Mouse (Mus musculus): ENCODE measurements around the gene Elf4. TPM values are rescaled to one million over a fixed set of nuclear protein-coding genes. Genes with fewer than 3 reads are reported as not detected.
A peak's percentile ranks its signal among the peaks of the same experiment; 100 is the strongest.

Elf4 gene
- polyA plus RNA-seq (2012; ENCODE audit: insufficient read depth, insufficient read length, missing spikeins) = 46.8 and 49.2 TPM in 2 replicates

DNA sequence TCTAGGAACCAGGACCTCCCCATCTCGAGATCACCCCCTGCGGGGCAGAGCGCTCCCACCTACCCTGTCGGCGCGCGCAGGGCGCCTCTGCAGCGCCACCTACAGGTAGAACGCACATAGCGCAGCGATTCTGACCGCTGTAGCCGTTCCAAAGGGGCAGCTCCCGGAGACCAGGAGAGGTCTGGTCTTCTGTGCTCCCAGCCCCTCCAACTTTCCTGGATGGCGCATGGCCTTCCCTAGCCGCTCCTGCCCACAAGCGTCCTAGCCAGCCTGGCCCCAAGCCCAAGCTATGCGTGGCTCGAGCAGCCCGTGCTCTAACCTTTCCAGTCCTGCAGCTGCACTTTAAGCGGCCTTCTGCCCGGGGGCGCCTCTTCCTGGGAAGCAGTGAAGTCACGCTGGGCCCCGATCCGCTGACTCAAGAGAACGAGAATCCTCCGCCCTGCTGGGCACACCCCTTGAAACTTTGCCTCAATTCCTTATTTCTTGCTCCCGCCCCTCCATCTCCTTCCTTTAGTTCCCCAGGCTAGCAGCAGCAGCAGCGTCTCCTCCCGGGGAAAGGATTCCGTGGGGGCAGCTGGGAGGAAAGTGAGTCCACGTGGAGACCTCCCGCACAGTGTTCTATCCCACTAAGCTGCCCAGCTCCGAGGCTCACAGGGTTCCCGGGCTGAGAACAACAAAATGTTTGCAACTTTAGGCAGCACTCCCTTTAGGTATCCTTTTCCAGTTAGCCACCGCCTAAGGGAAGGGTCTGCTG lies at the start of gene Elf4:
Elf4 (minus strand) TSS at position 379 of the 754 bp plus-strand sequence.
- Histone ChIP-seq H3K4me1 (ENCODE audit: control insufficient read depth, insufficient read depth, low read length) (peaks cover 10% of the 10 kb centered on the region), H3K4me3 (ENCODE audit: insufficient read depth, low read length) (peak within 1 kb of the TSS; percentile 76), H3K27ac (ENCODE audit: insufficient read depth, low read depth, low read length) (peak within 1 kb of the TSS; percentile 83)
- TF ChIP-seq POLR2A (IDR thresholded peaks at IDR 0.05; ENCODE audit: borderline replicate concordance, low read depth, low read length) (no peak), CTCF (IDR thresholded peaks at IDR 0.05; ENCODE audit: low read depth, low read length) (peak; percentile 71)

DNA sequence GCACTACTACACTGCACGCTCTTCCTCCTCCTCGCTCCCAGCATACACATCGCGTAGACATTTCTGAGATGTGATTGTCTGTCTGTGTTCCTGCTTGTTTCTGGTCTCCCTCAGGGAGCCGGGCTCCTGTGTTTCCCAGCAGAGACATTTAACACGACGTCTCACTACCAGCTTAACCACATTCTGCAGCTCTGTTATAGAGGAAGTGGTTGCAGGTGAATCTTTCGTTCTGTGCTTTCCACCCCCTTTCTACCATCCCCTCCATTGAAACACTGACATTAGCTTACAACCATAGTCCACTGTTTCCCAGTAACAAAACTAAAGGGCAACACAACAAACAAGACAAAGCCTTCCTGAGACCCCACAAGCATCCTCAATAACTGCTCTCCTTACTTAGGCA lies 30.8 kb upstream of the Elf4 start:
- TF ChIP-seq CTCF (IDR thresholded peaks at IDR 0.05; ENCODE audit: low read depth, low read length) = no peak
- no peak for TF ChIP-seq POLR2A (IDR thresholded peaks at IDR 0.05; ENCODE audit: borderline replicate concordance, low read depth, low read length)
- no peak overlapping the region for H3K27ac ChIP-seq (ENCODE audit: insufficient read depth, low read depth, low read length)
- H3K4me3 ChIP-seq (ENCODE audit: insufficient read depth, low read length) = no peak overlapping the region
- peaks cover 12% of the 10 kb centered on the region for H3K4me1 ChIP-seq (ENCODE audit: control insufficient read depth, insufficient read depth, low read length)

DNA sequence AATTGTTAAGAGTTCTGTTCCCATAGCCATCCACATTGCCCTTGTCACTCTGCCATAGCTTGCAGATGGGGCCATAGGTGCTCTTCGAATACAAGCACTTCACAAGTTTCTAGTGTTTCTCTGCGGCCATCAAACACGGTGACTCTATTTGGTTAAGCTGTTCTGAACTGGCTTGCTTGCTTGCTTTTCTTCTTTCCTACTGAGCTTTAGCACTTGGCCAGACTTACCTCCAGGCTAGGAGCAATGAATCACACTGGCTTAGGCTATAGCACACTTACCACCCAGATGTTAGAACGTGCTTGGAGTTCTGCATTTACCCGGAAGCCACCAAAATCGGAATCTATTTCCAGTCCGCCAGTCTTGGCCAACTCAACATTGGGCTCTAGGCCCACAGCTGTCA lies 18.8 kb upstream of the Elf4 start:
- Histone ChIP-seq H3K27ac (ENCODE audit: insufficient read depth, low read depth, low read length) (no peak overlapping the region), H3K4me1 (ENCODE audit: control insufficient read depth, insufficient read depth, low read length) (peaks cover 9% of the 10 kb centered on the region), H3K4me3 (ENCODE audit: insufficient read depth, low read length) (no peak overlapping the region)
- TF ChIP-seq POLR2A (IDR thresholded peaks at IDR 0.05; ENCODE audit: borderline replicate concordance, low read depth, low read length) (no peak), CTCF (IDR thresholded peaks at IDR 0.05; ENCODE audit: low read depth, low read length) (no peak)

DNA sequence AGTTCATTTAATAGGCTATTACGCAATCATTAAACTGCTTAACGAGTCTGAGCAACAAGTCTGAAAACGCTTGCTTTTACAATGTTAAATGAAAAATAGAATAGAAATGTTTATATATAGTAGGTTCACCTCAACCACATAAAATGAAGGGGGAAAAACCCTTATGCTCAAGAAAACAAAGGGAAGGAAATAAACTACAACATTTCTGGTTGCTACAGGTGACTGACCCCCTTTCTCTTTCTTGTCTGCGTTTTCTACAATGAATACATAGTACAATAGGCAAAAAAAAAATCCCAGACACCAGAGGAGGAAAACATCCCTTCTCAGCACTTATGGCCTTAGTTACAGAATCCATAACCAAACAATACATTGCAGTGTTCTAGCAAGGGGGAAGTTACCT lies 18.2 kb upstream of the Elf4 start:
- H3K4me1 ChIP-seq (ENCODE audit: control insufficient read depth, insufficient read depth, low read length) = peaks cover 9% of the 10 kb centered on the region
- H3K27ac ChIP-seq (ENCODE audit: insufficient read depth, low read depth, low read length) = no peak overlapping the region
- TF ChIP-seq POLR2A (IDR thresholded peaks at IDR 0.05; ENCODE audit: borderline replicate concordance, low read depth, low read length) (no peak), CTCF (IDR thresholded peaks at IDR 0.05; ENCODE audit: low read depth, low read length) (no peak)
- H3K4me3 ChIP-seq (ENCODE audit: insufficient read depth, low read length) = no peak overlapping the region

DNA sequence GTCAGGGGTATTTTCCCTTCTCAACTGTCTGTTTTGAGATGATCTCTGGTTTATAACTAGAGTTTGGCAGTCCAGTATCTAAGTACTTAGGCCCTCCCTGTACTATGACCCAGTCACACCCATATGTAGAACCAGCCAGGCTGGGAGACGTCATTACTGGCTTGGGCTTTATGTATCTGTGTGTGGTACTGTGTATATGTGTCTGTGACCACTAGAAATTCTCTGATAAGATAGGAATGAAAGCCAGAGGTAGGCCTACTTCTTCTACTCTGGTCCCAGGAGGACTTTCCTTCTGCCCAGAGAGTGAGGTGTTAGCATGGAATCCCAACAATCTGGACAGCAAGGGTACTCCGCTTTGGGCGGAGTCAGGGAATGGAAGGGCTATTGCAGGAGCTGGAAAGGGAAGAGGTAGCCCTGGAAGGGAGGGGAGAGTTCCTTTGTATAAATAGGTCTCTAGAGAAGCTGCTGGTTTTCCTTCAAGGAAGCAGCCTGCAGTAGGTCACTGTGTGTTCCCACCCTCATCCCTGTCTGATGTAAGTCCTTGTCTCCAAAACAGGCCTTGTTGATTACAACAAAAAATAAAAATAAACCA lies 4.5 kb upstream of the Elf4 start:
- H3K4me3 ChIP-seq (ENCODE audit: insufficient read depth, low read length) = no peak overlapping the region
- H3K4me1 ChIP-seq (ENCODE audit: control insufficient read depth, insufficient read depth, low read length) = peaks cover 13% of the 10 kb centered on the region
- no peak overlapping the region for H3K27ac ChIP-seq (ENCODE audit: insufficient read depth, low read depth, low read length)
- TF ChIP-seq POLR2A (IDR thresholded peaks at IDR 0.05; ENCODE audit: borderline replicate concordance, low read depth, low read length) (no peak), CTCF (IDR thresholded peaks at IDR 0.05; ENCODE audit: low read depth, low read length) (no peak)

DNA sequence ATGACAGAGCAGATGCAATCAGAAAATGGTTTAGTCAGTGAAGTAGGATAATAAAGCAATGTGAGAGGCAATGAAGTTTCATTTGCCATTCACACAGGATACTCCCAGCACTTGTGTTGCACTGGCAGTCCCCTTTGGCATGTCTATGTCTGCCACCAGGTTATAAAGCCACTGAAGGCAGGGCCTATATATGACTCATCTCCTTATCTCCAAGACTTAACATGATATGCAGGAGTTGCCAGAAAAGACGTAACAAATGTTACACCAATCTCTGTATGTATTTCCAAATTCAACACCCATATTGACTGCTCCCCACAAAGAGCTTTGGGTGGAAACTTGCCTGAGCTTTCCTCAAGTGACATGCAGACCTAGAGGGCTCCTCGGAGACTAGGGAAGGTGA lies 3.2 kb upstream of the Elf4 start:
- H3K4me1 ChIP-seq (ENCODE audit: control insufficient read depth, insufficient read depth, low read length) = peaks cover 13% of the 10 kb centered on the region
- no peak for TF ChIP-seq POLR2A (IDR thresholded peaks at IDR 0.05; ENCODE audit: borderline replicate concordance, low read depth, low read length)
- no peak for TF ChIP-seq CTCF (IDR thresholded peaks at IDR 0.05; ENCODE audit: low read depth, low read length)
- no peak overlapping the region for H3K4me3 ChIP-seq (ENCODE audit: insufficient read depth, low read length)
- H3K27ac ChIP-seq (ENCODE audit: insufficient read depth, low read depth, low read length) = no peak overlapping the region

DNA sequence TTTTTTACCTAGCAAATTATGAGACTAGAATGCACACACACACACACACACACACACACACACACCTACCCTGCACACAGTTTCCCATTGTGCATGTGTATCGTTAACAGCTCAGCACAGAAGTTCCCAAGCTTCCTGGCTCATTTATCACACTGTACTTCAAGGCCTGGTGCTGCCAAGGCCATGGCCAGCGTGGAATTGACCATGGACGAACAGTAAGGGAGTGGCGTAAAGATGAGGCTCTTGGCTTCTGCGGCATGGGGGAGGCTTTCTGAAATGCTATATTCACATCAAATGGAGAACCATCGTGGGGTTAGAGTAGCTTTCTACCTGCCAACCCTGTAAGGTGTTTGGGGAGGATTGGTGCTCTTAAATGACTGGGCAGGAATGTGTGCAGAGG lies 1.5 kb upstream of the Elf4 start:
- Histone ChIP-seq H3K27ac (ENCODE audit: insufficient read depth, low read depth, low read length) (no peak overlapping the region), H3K4me1 (ENCODE audit: control insufficient read depth, insufficient read depth, low read length) (peaks cover 14% of the 10 kb centered on the region), H3K4me3 (ENCODE audit: insufficient read depth, low read length) (no peak overlapping the region)
- no peak for TF ChIP-seq POLR2A (IDR thresholded peaks at IDR 0.05; ENCODE audit: borderline replicate concordance, low read depth, low read length)

DNA sequence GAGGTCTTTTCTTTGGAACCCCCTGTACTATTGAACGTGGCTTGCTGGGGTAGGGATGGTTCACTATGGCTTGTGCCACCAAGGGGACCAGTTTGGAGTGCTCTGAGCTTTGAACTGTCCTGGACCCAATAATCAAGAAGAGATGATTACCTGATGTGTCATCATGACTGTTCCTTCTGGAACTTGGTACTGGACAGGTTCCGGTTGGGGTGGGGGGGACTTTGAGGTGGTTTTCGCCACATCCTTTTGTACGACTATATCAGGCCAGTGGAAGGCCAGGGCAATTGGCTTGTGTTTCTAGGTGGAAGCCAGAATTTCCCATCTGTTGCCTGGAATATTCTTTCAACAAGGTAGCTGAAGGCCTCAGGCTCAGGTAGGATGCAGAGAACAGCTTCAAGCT lies 704 bp upstream of the Elf4 start:
- no peak overlapping the region for H3K4me3 ChIP-seq (ENCODE audit: insufficient read depth, low read length)
- TF ChIP-seq CTCF (IDR thresholded peaks at IDR 0.05; ENCODE audit: low read depth, low read length) = no peak
- no peak for TF ChIP-seq POLR2A (IDR thresholded peaks at IDR 0.05; ENCODE audit: borderline replicate concordance, low read depth, low read length)
- no peak overlapping the region for H3K27ac ChIP-seq (ENCODE audit: insufficient read depth, low read depth, low read length)
- H3K4me1 ChIP-seq (ENCODE audit: control insufficient read depth, insufficient read depth, low read length) = peaks cover 12% of the 10 kb centered on the region

DNA sequence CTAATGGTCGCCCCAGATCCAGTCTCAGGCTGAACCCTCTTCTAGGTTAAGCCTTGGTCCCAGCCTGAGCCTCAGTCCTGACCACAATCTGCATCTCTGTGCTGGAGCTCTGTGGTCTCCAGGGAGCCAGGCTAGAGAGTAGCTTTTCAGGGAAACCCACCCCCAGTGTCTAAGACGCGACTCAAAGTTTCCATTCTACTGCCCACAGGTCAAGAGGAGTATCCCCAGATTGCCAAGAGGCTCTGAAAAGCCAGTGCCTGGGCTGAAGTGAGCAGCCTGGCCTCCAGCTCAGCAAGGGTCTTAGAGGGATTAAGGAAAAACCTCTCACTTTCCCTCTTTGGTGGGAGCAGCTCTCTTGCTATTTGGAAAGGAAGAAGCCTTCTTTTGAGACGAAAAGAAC lies 635 bp downstream of the Elf4 start:
- Histone ChIP-seq H3K4me3 (ENCODE audit: insufficient read depth, low read length) (peak overlapping the region; percentile 76), H3K27ac (ENCODE audit: insufficient read depth, low read depth, low read length) (no peak overlapping the region), H3K4me1 (ENCODE audit: control insufficient read depth, insufficient read depth, low read length) (peaks cover 10% of the 10 kb centered on the region; the same call in 1 of the 2 replicates)
- no peak for TF ChIP-seq CTCF (IDR thresholded peaks at IDR 0.05; ENCODE audit: low read depth, low read length)
- TF ChIP-seq POLR2A (IDR thresholded peaks at IDR 0.05; ENCODE audit: borderline replicate concordance, low read depth, low read length) = no peak

DNA sequence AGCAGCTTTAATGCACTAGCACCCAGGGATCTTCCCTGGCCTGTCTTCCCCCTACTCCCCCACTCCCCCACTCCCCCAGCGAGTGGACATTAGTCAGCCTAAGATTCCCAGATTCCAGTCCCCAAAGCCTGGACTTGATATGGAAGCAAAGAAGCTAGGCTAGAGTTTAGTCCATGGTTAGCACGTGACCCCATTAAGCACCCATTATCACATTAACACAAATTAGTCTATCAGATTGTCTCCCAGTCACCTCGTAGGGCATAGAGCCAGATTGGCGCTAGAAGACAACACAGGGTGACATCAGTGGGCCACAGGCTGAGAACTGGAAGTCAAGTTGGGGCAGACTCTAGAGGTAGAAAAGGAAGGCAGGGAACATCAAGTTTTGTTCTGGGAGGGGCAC lies 1.9 kb downstream of the Elf4 start:
- Histone ChIP-seq H3K4me3 (ENCODE audit: insufficient read depth, low read length) (no peak overlapping the region), H3K27ac (ENCODE audit: insufficient read depth, low read depth, low read length) (no peak overlapping the region), H3K4me1 (ENCODE audit: control insufficient read depth, insufficient read depth, low read length) (peaks cover 10% of the 10 kb centered on the region; the same call in 1 of the 2 replicates)
- TF ChIP-seq POLR2A (IDR thresholded peaks at IDR 0.05; ENCODE audit: borderline replicate concordance, low read depth, low read length) = no peak
- no peak for TF ChIP-seq CTCF (IDR thresholded peaks at IDR 0.05; ENCODE audit: low read depth, low read length)

All from bone marrow macrophage, adult 2 months (primary cell).